Mouse (Mus musculus) myocyte (in vitro differentiated cells): ENCODE measurements around the gene Rnase4.

Experiments used
- CEBPB ChIP-seq: IDR thresholded peaks from 2 replicates; pipeline ENCODE4 v1.6.1; 2011; ENCODE audit warnings: mild to moderate bottlenecking, moderate library complexity; ENCODE audit not compliant: poor library complexity, insufficient read depth, severe bottlenecking
- E2F4 ChIP-seq: IDR thresholded peaks from one replicate; pipeline ENCODE4 v1.6.1; 2011; ENCODE audit warnings: mild to moderate bottlenecking, control low read depth, moderate library complexity; ENCODE audit not compliant: insufficient read depth
- MAX ChIP-seq: IDR thresholded peaks from one replicate; pipeline ENCODE4 v1.6.1; 2011; ENCODE audit warnings: low read depth, mild to moderate bottlenecking, control low read depth
- MYOD1 ChIP-seq, 3 experiments: IDR thresholded peaks; one replicate each; pipeline ENCODE4 v1.6.1; 2011; ENCODE audit warnings: control low read depth in 2 of 3, low read depth in 2 of 3, mild to moderate bottlenecking in 2 of 3, moderate library complexity in 1 of 3; ENCODE audit not compliant: insufficient read length in 2 of 3, control insufficient read depth in 1 of 3
- POLR2A ChIP-seq: IDR thresholded peaks from one replicate; pipeline ENCODE4 v1.6.1; 2011; ENCODE audit warnings: low read depth, mild to moderate bottlenecking, control low read depth, moderate library complexity; ENCODE audit not compliant: insufficient read length
- POLR2AphosphoS2 ChIP-seq: IDR thresholded peaks from one replicate; pipeline ENCODE4 v1.6.1; 2011; ENCODE audit warnings: low read depth, control low read depth; ENCODE audit not compliant: insufficient read length
- SRF ChIP-seq: IDR thresholded peaks from one replicate; pipeline ENCODE4 v1.6.1; 2011; ENCODE audit warnings: low read depth; ENCODE audit not compliant: control insufficient read depth, insufficient read length
- TCF12 ChIP-seq: IDR thresholded peaks from one replicate; pipeline ENCODE4 v1.6.1; 2011; ENCODE audit warnings: mild to moderate bottlenecking, control low read depth; ENCODE audit not compliant: poor library complexity, insufficient read depth, severe bottlenecking
- USF1 ChIP-seq: IDR thresholded peaks from one replicate; pipeline ENCODE4 v1.6.1; 2011; ENCODE audit warnings: low read depth, mild to moderate bottlenecking, control low read depth, moderate library complexity

DNA sequence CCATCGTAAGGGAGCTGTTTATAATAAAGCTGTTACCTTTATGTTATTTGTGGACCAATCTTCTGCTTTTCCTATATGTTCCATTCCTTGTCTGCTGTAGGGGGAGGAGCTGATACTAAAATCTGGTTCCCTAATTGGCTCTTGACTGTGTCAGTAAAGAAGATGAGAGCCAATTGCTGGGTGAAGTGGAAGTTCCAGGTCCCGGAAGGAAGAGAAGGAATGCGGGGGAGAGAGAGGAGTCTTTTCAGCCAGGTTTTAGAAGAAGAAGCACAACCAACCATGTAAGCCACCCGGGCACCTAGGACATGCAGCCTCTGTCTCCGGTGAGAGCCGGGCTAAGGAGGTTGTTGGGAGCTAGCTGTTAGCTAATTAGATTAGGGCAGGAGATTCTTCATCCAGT, 34.8 kb downstream of the Rnase4 start:
- TF ChIP-seq E2F4 (no peak), MAX (no peak), POLR2AphosphoS2 (no peak), POLR2A (no peak), USF1 (no peak), SRF (no peak), MYOD1 (IDR thresholded peaks at IDR 0.05; ENCODE audit: control insufficient read depth in 1 of 3, insufficient read length in 2 of 3, low read depth in 2 of 3) (no peak), CEBPB (no peak), TCF12 (no peak)
